27 mouse cellular contexts compared by ENCODE assay signal in the genomic region with DNA sequence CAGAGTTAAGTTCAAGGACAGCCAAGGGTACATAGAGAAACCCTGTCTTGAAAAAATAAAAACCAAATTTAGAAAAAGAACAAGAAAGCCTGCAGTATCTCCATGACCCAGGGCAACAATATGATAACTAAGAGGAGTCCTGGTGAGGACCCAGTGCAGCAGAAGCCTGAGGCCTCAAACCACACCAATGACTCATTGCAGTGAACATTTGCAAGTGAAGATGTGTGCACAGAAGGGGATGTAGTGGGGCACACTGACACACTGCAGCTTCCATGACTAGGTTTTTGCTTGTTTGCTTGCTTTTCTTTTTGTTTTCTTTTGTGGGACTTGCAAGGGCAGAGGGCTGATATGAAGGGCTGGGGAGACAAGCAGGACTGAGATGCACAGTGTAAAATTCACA.
"Had no signal": no experiment of that assay in that cellular context is flagged by ENCODE, and none has a peak within 500 bp of the region (broad histone marks: within the 10 kb centered on the region; RNA-seq: fewer than 3 reads in every experiment).

No protein-coding gene starts in this region.

- H3K36me3 ChIP-seq: heart, embryonic 10.5 days; heart, embryonic 12.5 days; hindbrain, embryonic 10.5 days; hindbrain, embryonic 12.5 days; intestine, embryonic 15.5 days; limb, embryonic 13.5 days; limb, embryonic 15.5 days had no signal

- H3K27me3 ChIP-seq: heart, embryonic 12.5 days; hindbrain, embryonic 12.5 days; intestine, embryonic 15.5 days; limb, embryonic 13.5 days; limb, embryonic 15.5 days; liver, embryonic 12.5 days had no signal

- H3K9ac ChIP-seq: heart, embryonic 12.5 days; hindbrain, embryonic 12.5 days; hindbrain, embryonic 14.5 days; intestine, embryonic 15.5 days; limb, embryonic 13.5 days; limb, embryonic 15.5 days; liver, embryonic 12.5 days had no signal

- H3K27ac ChIP-seq: gastrocnemius, adult 2 months; heart, embryonic 10.5 days; hindbrain, embryonic 10.5 days; hindbrain, embryonic 12.5 days; hindbrain, embryonic 14.5 days; intestine, embryonic 15.5 days; layer of hippocampus, adult 2 months; left cerebral cortex, adult 2 months; limb, embryonic 13.5 days; limb, embryonic 15.5 days; liver, embryonic 12.5 days had no signal

- H3K4me1 ChIP-seq: heart, embryonic 10.5 days; heart, embryonic 12.5 days; hindbrain, embryonic 10.5 days; hindbrain, embryonic 12.5 days; intestine, embryonic 15.5 days; limb, embryonic 13.5 days; limb, embryonic 15.5 days had no signal

- DNase-seq: gastrocnemius, adult 2 months; gastrocnemius, postnatal 10 days; gastrocnemius, postnatal 25 days; heart, adult 18-20 months; heart, postnatal 10 days; heart, postnatal 4 days; kidney, adult 18-20 months; kidney, adult 8-10 months; kidney, postnatal 10 days; kidney, postnatal 25 days; kidney, postnatal 4 days; layer of hippocampus, adult 9-11 months; left cerebral cortex, postnatal 4 days had no signal

- ATAC-seq: hindbrain, embryonic 16.5 days; inflammation-experienced regulatory T-cells, adult 6 months; intestine, embryonic 15.5 days; intestine, postnatal 0 days; liver, embryonic 12.5 days had no signal

- H3K9me3 ChIP-seq: heart, embryonic 10.5 days; heart, embryonic 12.5 days; hindbrain, embryonic 10.5 days; hindbrain, embryonic 12.5 days; intestine, embryonic 15.5 days; limb, embryonic 13.5 days; limb, embryonic 15.5 days; liver, embryonic 12.5 days had no signal

- H3K4me3 ChIP-seq: gastrocnemius, adult 2 months; heart, embryonic 10.5 days; heart, embryonic 12.5 days; hindbrain, embryonic 10.5 days; hindbrain, embryonic 12.5 days; intestine, embryonic 15.5 days; layer of hippocampus, adult 2 months; left cerebral cortex, adult 2 months; limb, embryonic 13.5 days; limb, embryonic 15.5 days; liver, embryonic 12.5 days had no signal
